Mouse (Mus musculus) CH12.LX (cell line): Measurements from ENCODE around the gene Rabac1. TPM values are rescaled to one million over a fixed set of nuclear protein-coding genes. Genes with fewer than 3 reads are reported as not detected.
A peak's percentile ranks its signal among the peaks of the same experiment; 100 is the strongest.

Experiments used
- DNase-seq: peaks from one replicate; pipeline ENCODE4 v3.0.0-alpha.2; 2013; ENCODE audit errors: extremely low read depth
- H3K27ac ChIP-seq: 2 replicates; pipeline ENCODE4 v1.5.1; 2012; ENCODE audit warnings: low read depth, mild to moderate bottlenecking, control low read depth, moderate library complexity; ENCODE audit not compliant: insufficient read depth
- H3K27me3 ChIP-seq: replicated peaks from 2 replicates; pipeline ENCODE3; 2012; ENCODE audit warnings: inconsistent platforms
- H3K36me3 ChIP-seq, 2 experiments: replicated peaks in 1 of 2; 2 replicates each; pipeline versions ENCODE3 to v1.6.1; 2012; ENCODE audit warnings: inconsistent platforms in 1 of 2, low read length in 1 of 2, mild to moderate bottlenecking in 1 of 2, mixed read lengths in 1 of 2, moderate library complexity in 1 of 2; ENCODE audit not compliant: control insufficient read depth in 1 of 2, insufficient read depth in 1 of 2
- H3K4me1 ChIP-seq, 2 experiments: 2 replicates each; pipeline ENCODE4 v1.6.1; 2012; ENCODE audit warnings: inconsistent platforms in 1 of 2, moderate library complexity in 1 of 2; ENCODE audit not compliant: insufficient read depth in 2 of 2, control insufficient read depth in 1 of 2
- H3K4me2 ChIP-seq: 2 replicates; pipeline ENCODE4 v1.6.1; 2012; ENCODE audit warnings: low read depth, mild to moderate bottlenecking, control low read depth; ENCODE audit not compliant: poor library complexity, insufficient read depth, severe bottlenecking
- H3K4me3 ChIP-seq, 3 experiments: fragments of 150-350 bp in 1 of 3; sonication (generic) in 1 of 3; replicated peaks in 1 of 3; 2 replicates each; pipeline versions ENCODE3 to v1.5.1; 2011 to 2012; ENCODE audit warnings: low read depth in 2 of 3, low read length in 2 of 3, mild to moderate bottlenecking in 2 of 3, moderate library complexity in 2 of 3, control low read depth in 1 of 3, improper control_type of control experiment in 1 of 3, inconsistent platforms in 1 of 3, mixed read lengths in 1 of 3; ENCODE audit not compliant: poor library complexity in 1 of 3
- H3K79me2 ChIP-seq: replicated peaks from 2 replicates; pipeline ENCODE4 v1.6.1; 2012; ENCODE audit warnings: mild to moderate bottlenecking, moderate library complexity; ENCODE audit not compliant: control insufficient read depth, poor library complexity, insufficient read depth, severe bottlenecking; ENCODE audit errors: extremely low read depth
- H3K9ac ChIP-seq: 2 replicates; pipeline ENCODE4 v1.6.1; 2012; ENCODE audit warnings: low read depth, mild to moderate bottlenecking, control low read depth, moderate library complexity; ENCODE audit not compliant: insufficient read depth
- H3K9me3 ChIP-seq: replicated peaks from 2 replicates; pipeline ENCODE3; 2012; ENCODE audit warnings: low read length, inconsistent platforms, mixed read lengths
- CHD1 ChIP-seq: IDR thresholded peaks from 2 replicates; pipeline ENCODE4 v1.6.1; 2012; ENCODE audit warnings: low read depth, low read length, improper control_type of control experiment, inconsistent platforms
- CHD2 ChIP-seq: IDR thresholded peaks from 2 replicates; pipeline ENCODE4 v1.6.1; 2011; ENCODE audit warnings: low read length, improper control_type of control experiment
- JUN ChIP-seq: IDR thresholded peaks from 2 replicates; pipeline ENCODE4 v1.6.1; 2011; ENCODE audit warnings: low read depth, mild to moderate bottlenecking, low read length, improper control_type of control experiment, moderate library complexity; ENCODE audit not compliant: insufficient read depth
- MAFK ChIP-seq: IDR thresholded peaks from 2 replicates; pipeline ENCODE4 v1.6.1; 2011; ENCODE audit warnings: low read length, improper control_type of control experiment; ENCODE audit not compliant: insufficient replicate concordance
- MAX ChIP-seq: IDR thresholded peaks from 2 replicates; pipeline ENCODE4 v1.6.1; 2011; ENCODE audit warnings: low read length, improper control_type of control experiment
- MAZ ChIP-seq: IDR thresholded peaks from 2 replicates; pipeline ENCODE4 v1.6.1; 2012; ENCODE audit warnings: low read depth, mild to moderate bottlenecking, inconsistent platforms, low read length, improper control_type of control experiment, moderate library complexity
- MXI1 ChIP-seq: IDR thresholded peaks from 2 replicates; pipeline ENCODE4 v1.6.1; 2011; ENCODE audit warnings: mild to moderate bottlenecking, low read depth, low read length, improper control_type of control experiment
- MYC ChIP-seq: IDR thresholded peaks from 2 replicates; pipeline ENCODE4 v1.6.1; 2011; ENCODE audit warnings: low read depth, mild to moderate bottlenecking, improper control_type of control experiment, low read length
- NELFE ChIP-seq: IDR thresholded peaks from 2 replicates; pipeline ENCODE4 v1.6.1; 2011; ENCODE audit warnings: low read depth, low read length, improper control_type of control experiment
- PAX5 ChIP-seq: IDR thresholded peaks from 2 replicates; pipeline ENCODE4 v1.6.1; 2012; ENCODE audit warnings: low read length, inconsistent platforms, mixed read lengths
- POLR2A ChIP-seq: IDR thresholded peaks from 2 replicates; pipeline ENCODE4 v1.6.1; 2011; ENCODE audit warnings: low read depth, mild to moderate bottlenecking, improper control_type of control experiment, low read length
- SMC3 ChIP-seq: IDR thresholded peaks from 2 replicates; pipeline ENCODE4 v1.6.1; 2011; ENCODE audit warnings: low read depth, low read length, improper control_type of control experiment
- UBTF ChIP-seq: IDR thresholded peaks from 2 replicates; pipeline ENCODE4 v1.6.1; 2012; ENCODE audit warnings: low read depth, mild to moderate bottlenecking, inconsistent platforms, low read length, improper control_type of control experiment, moderate library complexity
- USF1 ChIP-seq: IDR thresholded peaks from 2 replicates; pipeline ENCODE4 v1.6.1; 2014; ENCODE audit warnings: low read depth, mild to moderate bottlenecking, inconsistent platforms, low read length, improper control_type of control experiment
- ZC3H11A ChIP-seq: IDR thresholded peaks from 2 replicates; pipeline ENCODE4 v1.6.1; 2012; ENCODE audit warnings: low read depth, mild to moderate bottlenecking, inconsistent platforms, low read length, improper control_type of control experiment
- ZMIZ1 ChIP-seq: IDR thresholded peaks from 2 replicates; pipeline ENCODE4 v1.6.1; 2012; ENCODE audit warnings: low read depth, mild to moderate bottlenecking, inconsistent platforms, low read length, improper control_type of control experiment
- dilution Hi-C: fragments of 300-500 bp; cut with MboI; formaldehyde crosslinking; loops from 2 replicates; pipeline ENCODE4 v1.14.3; 2020; ENCODE audit warnings: low sequenced_read_pairs; ENCODE audit not compliant: extremely low pct_unique_long_range_greater_than_20kb, extremely low pct_ligation_motif_present
- in situ Hi-C: fragments of 300-500 bp; cut with MboI; formaldehyde crosslinking; loops from 3 replicates; pipeline ENCODE4 v1.14.3; 2019; ENCODE audit warnings: low sequenced_read_pairs, low pct_ligation_motif_present, low pct_unique_long_range_greater_than_20kb, mixed read lengths
- polyA plus RNA-seq: library from polyadenylated mRNA; unstranded; fragments of >175 nt; gene quantifications from 2 replicates; pipeline ENCODE4 v1.2.1, GENCODE M21; 2012; ENCODE audit warnings: low read depth; ENCODE audit not compliant: insufficient read length
- total RNA-seq, 2 experiments: library from RNA; depleted of rRNA; stranded (reverse); fragments of 300-350 nt in 1 of 2; fragments of >200 nt in 1 of 2; gene quantifications; 2 replicates each; pipeline ENCODE4 v1.2.3; 2012 to 2014

Gene Rabac1
- total and polyA plus RNA-seq, 3 experiments: 44.6 to 135 (median 70.5) TPM

DNA sequence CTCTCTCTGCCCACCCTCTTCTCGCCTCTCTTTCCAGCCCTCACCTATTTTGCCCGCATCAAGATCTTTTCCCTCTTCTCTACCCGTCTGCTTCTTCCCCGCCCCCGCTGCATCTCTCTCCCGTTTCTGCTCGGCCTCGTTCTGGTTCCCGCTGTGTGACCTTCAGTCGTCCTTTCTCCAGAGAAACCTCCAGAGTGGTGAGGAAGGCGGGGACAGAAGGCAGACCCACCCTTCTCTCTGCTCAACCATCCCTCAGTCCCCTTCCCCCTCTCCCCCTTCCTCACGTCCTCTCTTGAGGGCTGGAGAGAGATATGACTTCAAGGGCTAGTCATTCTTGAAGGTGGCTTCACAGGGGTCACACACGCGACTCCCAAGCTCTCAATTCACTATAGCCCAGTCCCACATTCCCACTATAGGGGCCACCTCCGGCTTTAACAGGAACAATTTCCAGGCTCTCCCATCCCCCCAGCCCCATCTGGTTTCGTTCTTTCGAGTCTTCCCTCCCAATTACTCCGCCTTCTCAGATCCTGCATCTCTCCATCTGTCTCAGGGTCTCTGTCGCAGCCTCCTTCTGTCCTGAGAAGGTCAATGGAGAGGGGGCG, 36.6 kb upstream of the Rabac1 start:
- H3K27me3 ChIP-seq: peaks cover 36% of the 10 kb centered on the region
- no peak for TF ChIP-seq MYC
- TF ChIP-seq MAX: no peak
- no peak for DNase-seq
- H3K27ac ChIP-seq: no peak overlapping the region
- H3K9me3 ChIP-seq: peaks cover 2% of the 10 kb centered on the region
- no peak overlapping the region for H3K4me3 ChIP-seq
- peaks cover 0 to 3% of the 10 kb centered on the region in 2 experiments; a peak in 1 of 4 replicates for H3K4me1 ChIP-seq
- in situ Hi-C loops: no loop called here
- no peak overlapping the region for H3K4me2 ChIP-seq
- H3K79me2 ChIP-seq: no peaks in the 10 kb centered on the region
- H3K36me3 ChIP-seq: peaks cover 0 to 2% of the 10 kb centered on the region in 2 experiments
- no peak overlapping the region for H3K9ac ChIP-seq
- dilution Hi-C loops: no loop called here

- no peaks in the 10 kb centered on the region for H3K79me2 ChIP-seq
- no peak overlapping the region for H3K9ac ChIP-seq
- peak; percentile 17 for DNase-seq
- peaks cover 41% of the 10 kb centered on the region for H3K27me3 ChIP-seq
- in situ Hi-C loops: no loop called here
- peaks cover 0 to 2% of the 10 kb centered on the region in 2 experiments for H3K36me3 ChIP-seq
- TF ChIP-seq NELFE (no peak), MXI1 (no peak), SMC3 (no peak), MAZ (no peak), USF1 (no peak), POLR2A (no peak), MAX (no peak)
- TF ChIP-seq, all 38 proteins: peak for 0
- Histone ChIP-seq H3K27ac (no peak overlapping the region), H3K9me3 (peaks cover 2% of the 10 kb centered on the region), H3K4me1 (peaks cover 0 to 3% of the 10 kb centered on the region in 2 experiments; a peak in 1 of 4 replicates), H3K4me3 (no peak overlapping the region), H3K4me2 (no peak overlapping the region)
- dilution Hi-C loops: no loop called here
Observed at GRCm38 (mm10) chr7:25008635-25009034, 36.1 kb upstream of the Rabac1 start.

DNA sequence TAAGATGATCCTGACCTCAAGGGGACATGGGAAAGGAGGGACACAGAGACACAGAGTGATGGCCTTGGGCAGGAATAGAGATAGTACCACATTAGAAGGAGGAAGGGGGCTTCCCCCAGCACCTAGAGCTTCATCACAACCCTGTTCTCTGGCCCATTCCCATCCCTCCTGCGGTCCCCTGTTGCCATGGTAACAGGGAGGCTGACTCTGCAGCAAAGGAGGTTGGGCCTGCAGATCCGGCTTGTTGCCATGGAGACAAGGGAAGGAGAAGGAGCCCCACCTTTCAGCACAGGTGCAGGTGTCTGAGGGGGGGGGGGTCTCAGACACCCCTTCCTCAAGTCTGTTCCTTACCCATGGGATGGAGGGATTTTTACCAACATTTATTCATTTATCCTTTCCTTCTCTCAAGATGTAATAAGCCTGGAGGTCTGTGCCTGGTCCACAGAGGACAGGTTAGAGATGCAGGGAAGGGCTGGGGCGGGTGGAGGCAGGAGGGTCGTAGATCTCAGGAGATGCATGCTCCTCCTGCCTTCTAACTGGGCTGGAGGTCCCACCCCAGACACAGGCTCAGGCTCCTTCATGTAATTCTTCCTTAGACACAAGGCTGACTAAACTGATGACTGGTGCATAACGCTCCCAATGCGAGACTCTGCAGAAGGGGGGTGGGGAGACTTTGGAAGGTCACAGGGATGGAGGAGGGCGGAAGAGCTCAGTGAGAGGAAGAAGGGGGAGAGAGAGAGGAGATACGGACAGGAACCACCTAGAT, 35.2 kb upstream of the Rabac1 start:
- Histone ChIP-seq H3K36me3 (peaks cover 0 to 2% of the 10 kb centered on the region in 2 experiments), H3K4me1 (peaks cover 0 to 3% of the 10 kb centered on the region in 2 experiments; a peak in 1 of 4 replicates), H3K27me3 (peaks cover 49% of the 10 kb centered on the region), H3K79me2 (no peaks in the 10 kb centered on the region), H3K4me3 (no peak overlapping the region), H3K9ac (no peak overlapping the region), H3K27ac (no peak overlapping the region), H3K4me2 (no peak overlapping the region), H3K9me3 (peaks cover 2% of the 10 kb centered on the region)
- dilution Hi-C loops (no loop called here), in situ Hi-C loops (no loop called here)
- no peak for DNase-seq
- no peak for TF ChIP-seq PAX5
- no peak for TF ChIP-seq CHD2
- no peak for TF ChIP-seq ZC3H11A
- TF ChIP-seq CHD1: no peak
- TF ChIP-seq SMC3: no peak
- no peak for TF ChIP-seq POLR2A
- TF ChIP-seq UBTF: no peak
- no peak for TF ChIP-seq MAFK
- TF ChIP-seq USF1: no peak
- TF ChIP-seq ZMIZ1: no peak
- no peak for TF ChIP-seq JUN
